Comparison of ENCODE assay signal across 16 mouse cellular contexts in genomic region chr9:80262367-80263026, GRCm38 (mm10).
A peak's percentile ranks its signal among the peaks of the same experiment; 100 is the strongest.
DNase-seq lines count a peak whose midpoint lies in the region; ATAC-seq and TF ChIP-seq lines count a peak whose summit lies in the region.
"Had no signal": no experiment of that assay in that cellular context is flagged by ENCODE, and none has a peak within 500 bp of the region (broad histone marks: within the 10 kb centered on the region; RNA-seq: fewer than 3 reads in every experiment).

No protein-coding gene starts in this region.

- peak; percentile 23 for DNase-seq in embryo, embryonic 10 days (ENCODE audit: low spot score)
- no peak for DNase-seq in embryo, embryonic 9.5 days (ENCODE audit: extremely low spot score)
- DNase-seq in thymus, postnatal 14 days: peak; percentile 28
- no peak for DNase-seq in thymus, postnatal 10 days (ENCODE audit: low spot score in 2 of 2)
- no peak for DNase-seq in left cerebral cortex, postnatal 14 days (ENCODE audit: low spot score in 2 of 2)
- DNase-seq: adrenal gland, postnatal 25 days; midbrain, embryonic 14.5 days had no signal

- no peak for TF ChIP-seq POLR2A in small intestine, adult 2 months (IDR thresholded peaks at IDR 0.05; ENCODE audit: low read depth, low read length)

- no peak for TF ChIP-seq CTCF in small intestine, adult 2 months (IDR thresholded peaks at IDR 0.05; ENCODE audit: extremely low read depth, insufficient read length, insufficient replicate concordance, low read depth, low read length)

- peaks cover 5% of the 10 kb centered on the region; the same call in 1 of the 2 replicates for H3K4me1 ChIP-seq in heart, embryonic 16.5 days (ENCODE audit: control insufficient read depth, insufficient read depth, low read length)
- no peaks in the 10 kb centered on the region for H3K4me1 ChIP-seq in small intestine, adult 2 months (ENCODE audit: control insufficient read depth, insufficient read depth, insufficient read length, low read length)
- H3K4me1 ChIP-seq in forebrain, embryonic 13.5 days: no peaks in the 10 kb centered on the region
- H3K4me1 ChIP-seq: neural tube, embryonic 13.5 days had no signal

- H3K9ac ChIP-seq in heart, embryonic 16.5 days (ENCODE audit: low read length): no peak overlapping the region
- no peak overlapping the region for H3K9ac ChIP-seq in forebrain, embryonic 13.5 days
- H3K9ac ChIP-seq: embryonic facial prominence, embryonic 13.5 days; limb, embryonic 15.5 days; neural tube, embryonic 13.5 days had no signal

- intact Hi-C loops in left cerebral cortex, postnatal 14 days (cut with DNase I): no loop called here

- H3K9me3 ChIP-seq in heart, embryonic 16.5 days (replicated peaks; ENCODE audit: control insufficient read depth, low read length): no peaks in the 10 kb centered on the region
- H3K9me3 ChIP-seq in forebrain, embryonic 13.5 days (replicated peaks): no peaks in the 10 kb centered on the region
- H3K9me3 ChIP-seq: embryonic facial prominence, embryonic 13.5 days; limb, embryonic 15.5 days; neural tube, embryonic 13.5 days had no signal

- H3K27ac ChIP-seq in heart, embryonic 16.5 days (ENCODE audit: low read length): peak overlapping the region; percentile 33; the same call in 1 of the 2 replicates
- H3K27ac ChIP-seq in small intestine, adult 2 months (ENCODE audit: insufficient read depth, low read depth, low read length): 0 out of 2 replicates have a peak overlapping the region, but pooled peaks have one; percentile 15
- no peak overlapping the region for H3K27ac ChIP-seq in forebrain, embryonic 13.5 days
- H3K27ac ChIP-seq: embryonic facial prominence, embryonic 13.5 days; limb, embryonic 15.5 days; neural tube, embryonic 13.5 days; stomach, postnatal 0 days had no signal

- no peaks in the 10 kb centered on the region for H3K27me3 ChIP-seq in heart, embryonic 16.5 days (ENCODE audit: control insufficient read depth, insufficient read depth, low read length)
- H3K27me3 ChIP-seq in small intestine, adult 2 months (ENCODE audit: control insufficient read depth, insufficient read depth, low read length): no peaks in the 10 kb centered on the region
- no peaks in the 10 kb centered on the region for H3K27me3 ChIP-seq in forebrain, embryonic 13.5 days
- H3K27me3 ChIP-seq: embryonic facial prominence, embryonic 13.5 days; limb, embryonic 15.5 days; neural tube, embryonic 13.5 days had no signal

- 20% methylated on average over 8 of the region's 8 CpGs for WGBS in heart, embryonic 16.5 days
- WGBS in small intestine, adult 2 months: 67% methylated on average over 8 of the region's 8 CpGs
- WGBS in forebrain, embryonic 13.5 days: 46% methylated on average over 8 of the region's 8 CpGs

- H3K36me3 ChIP-seq in heart, embryonic 16.5 days (ENCODE audit: control insufficient read depth, insufficient read depth): peaks cover 5% of the 10 kb centered on the region
- H3K36me3 ChIP-seq in small intestine, adult 2 months (ENCODE audit: control insufficient read depth, insufficient read depth, low read length): peaks cover 40% of the 10 kb centered on the region
- H3K36me3 ChIP-seq in forebrain, embryonic 13.5 days (ENCODE audit: poor library complexity, severe bottlenecking): no peaks in the 10 kb centered on the region
- H3K36me3 ChIP-seq: embryonic facial prominence, embryonic 13.5 days; limb, embryonic 15.5 days; neural tube, embryonic 13.5 days had no signal

- no peak overlapping the region for H3K4me3 ChIP-seq in heart, embryonic 16.5 days (ENCODE audit: low read length)
- no peak overlapping the region for H3K4me3 ChIP-seq in small intestine, adult 2 months (ENCODE audit: low read depth, low read length)
- H3K4me3 ChIP-seq in forebrain, embryonic 13.5 days: no peak overlapping the region
- H3K4me3 ChIP-seq: embryonic facial prominence, embryonic 13.5 days; limb, embryonic 15.5 days; neural tube, embryonic 13.5 days had no signal

- peak; percentile 35; the same call in 1 of the 2 replicates for ATAC-seq in heart, embryonic 16.5 days (replicated peaks; ENCODE audit: extremely low read depth, insufficient read depth, low FRiP score)
- ATAC-seq in forebrain, embryonic 13.5 days: no peak
- ATAC-seq: forebrain, embryonic 16.5 days; lung, postnatal 0 days had no signal

- H3K4me2 ChIP-seq in heart, embryonic 16.5 days (ENCODE audit: low read depth, low read length): no peak overlapping the region
- no peak overlapping the region for H3K4me2 ChIP-seq in forebrain, embryonic 13.5 days
- H3K4me2 ChIP-seq: embryonic facial prominence, embryonic 13.5 days; limb, embryonic 15.5 days; neural tube, embryonic 13.5 days had no signal

Comparison
In these comparisons a context has a peak if more than half of its experiments do, and no peak if none do; other contexts are left out.
1. DNase-seq: peak in embryo, embryonic 10 days (single experiment) and thymus, postnatal 14 days (single experiment); none in embryo, embryonic 9.5 days (single experiment), thymus, postnatal 10 days (0 of 2) and left cerebral cortex, postnatal 14 days (0 of 2).